Mouse (Mus musculus) midbrain, embryonic 15.5 days (tissue): ENCODE results near the gene Mrps11. TPM values are rescaled to one million over a fixed set of nuclear protein-coding genes. Genes with fewer than 3 reads are reported as not detected.

Experiments used
- polyA plus RNA-seq: library from polyadenylated mRNA; unstranded; fragments of >200 nt; fragmentation: Nextera tagmentation; extraction: Ambion mirVana; gene quantifications from 2 replicates; pipeline ENCODE4 v1.2.1, GENCODE M21; 2015

Gene Mrps11
- polyA plus RNA-seq, 1 experiment from 2014 or later = 64.6 TPM

Other genes starting within 250 kb of the Mrps11 start
- gene Ntrk3, start 45.1 kb upstream of the Mrps11 start, polyA plus RNA-seq = 22.4 and 25.3 TPM in 2 replicates
- gene Mrpl46, start 412 bp downstream of the Mrps11 start, polyA plus RNA-seq = 49.8 and 56.3 TPM in 2 replicates
- gene Det1, start 64.1 kb downstream of the Mrps11 start, polyA plus RNA-seq = 14.3 and 15.9 TPM in 2 replicates
- gene Aen, start 112.7 kb downstream of the Mrps11 start, polyA plus RNA-seq = 51.6 and 52.7 TPM in 2 replicates
- gene Isg20, start 130.3 kb downstream of the Mrps11 start, polyA plus RNA-seq = 2.2 and 3.1 TPM in 2 replicates